ENCODE assay signal across 8 mouse cellular contexts in genomic region chr2:11604053-11604452, GRCm38 (mm10). TPM values are rescaled to one million over a fixed set of nuclear protein-coding genes. Genes with fewer than 3 reads are reported as not detected.
DNase-seq lines count a peak whose midpoint lies in the region; ATAC-seq and TF ChIP-seq lines count a peak whose summit lies in the region.

TSS of gene Rbm17 (minus strand) at chr2:11604153.

- DNase-seq in adrenal gland, adult 18-20 months (ENCODE audit: low spot score in 2 of 2): no peak
- DNase-seq in adrenal gland, adult (ENCODE audit: inconsistent age in 2 of 2, low spot score in 1 of 2): no peak
- DNase-seq in forebrain, postnatal 0 days: no peak
- no peak for DNase-seq in liver, embryonic 14.5 days (ENCODE audit: low read depth in 3 of 3, low spot score in 3 of 3)
- no peak for DNase-seq in cerebellum, postnatal 10 days
- no peak for DNase-seq in right cerebral cortex, postnatal 36 days (ENCODE audit: low spot score in 2 of 2)

- no peak for TF ChIP-seq CTCF in forebrain, postnatal 0 days (IDR thresholded peaks at IDR 0.05; ENCODE audit: low read depth)
- TF ChIP-seq CTCF in liver, embryonic 14.5 days (IDR thresholded peaks at IDR 0.05; ENCODE audit: low read depth): no peak

- no peaks in the 10 kb centered on the region for H3K9me3 ChIP-seq in forebrain, postnatal 0 days (ENCODE audit: low read length)
- no peaks in the 10 kb centered on the region for H3K9me3 ChIP-seq in hindbrain, embryonic 13.5 days
- no peaks in the 10 kb centered on the region for H3K9me3 ChIP-seq in liver, embryonic 14.5 days (ENCODE audit: control insufficient read depth, low read length)

- H3K9ac ChIP-seq in forebrain, postnatal 0 days: peak within 1 kb of the TSS; percentile 95
- peak within 1 kb of the TSS; percentile 93 for H3K9ac ChIP-seq in hindbrain, embryonic 13.5 days
- peak within 1 kb of the TSS; percentile 94 for H3K9ac ChIP-seq in liver, embryonic 14.5 days (replicated peaks)

- H3K27ac ChIP-seq in forebrain, postnatal 0 days (ENCODE audit: low read depth, low read length): peak within 1 kb of the TSS; percentile 77
- peak within 1 kb of the TSS; percentile 78 for H3K27ac ChIP-seq in hindbrain, embryonic 13.5 days
- H3K27ac ChIP-seq in liver, embryonic 14.5 days: no peak within 1 kb of the TSS

- peak within 1 kb of the TSS; percentile 69 for H3K4me2 ChIP-seq in forebrain, postnatal 0 days (ENCODE audit: low read depth)
- peak within 1 kb of the TSS; percentile 76 for H3K4me2 ChIP-seq in hindbrain, embryonic 13.5 days
- H3K4me2 ChIP-seq in liver, embryonic 14.5 days (ENCODE audit: low read depth): peak within 1 kb of the TSS; percentile 72

- WGBS in forebrain, postnatal 0 days: 88% methylated on average over 5 of the region's 5 CpGs
- 82% methylated on average over 5 of the region's 5 CpGs for WGBS in hindbrain, embryonic 13.5 days
- WGBS in liver, embryonic 14.5 days (ENCODE audit: insufficient replicate concordance): 59% methylated on average over 5 of the region's 5 CpGs

- no peak for ATAC-seq in activated CD4-positive, CD25-positive, alpha-beta regulatory T cell, adult 4 months
- no peak for ATAC-seq in forebrain, postnatal 0 days
- no peak for ATAC-seq in hindbrain, embryonic 13.5 days (ENCODE audit: low FRiP score)
- no peak for ATAC-seq in liver, embryonic 14.5 days (ENCODE audit: insufficient read depth)

- H3K4me1 ChIP-seq in forebrain, postnatal 0 days (ENCODE audit: insufficient read depth): peaks cover 7% of the 10 kb centered on the region; the same call in 1 of the 2 replicates
- peaks cover 17% of the 10 kb centered on the region for H3K4me1 ChIP-seq in hindbrain, embryonic 13.5 days (replicated peaks)
- peaks cover 5% of the 10 kb centered on the region in 2 experiments; a peak in 3 of 4 replicates for H3K4me1 ChIP-seq in liver, embryonic 14.5 days (replicated peaks; ENCODE audit: control insufficient read depth in 2 of 2, insufficient read depth in 2 of 2, low read length in 1 of 2)

- peak within 1 kb of the TSS; percentile 91 for H3K4me3 ChIP-seq in forebrain, postnatal 0 days (ENCODE audit: low read depth, low read length)
- peak within 1 kb of the TSS; percentile 96 for H3K4me3 ChIP-seq in hindbrain, embryonic 13.5 days
- peak within 1 kb of the TSS; percentile 93 to 95 for H3K4me3 ChIP-seq in liver, embryonic 14.5 days (ENCODE audit: insufficient read depth in 1 of 2, low read depth in 2 of 2, low read length in 2 of 2)

- TF ChIP-seq EP300 in liver, embryonic 14.5 days (IDR thresholded peaks at IDR 0.05; ENCODE audit: low read depth): no peak

- H3K27me3 ChIP-seq in forebrain, postnatal 0 days (ENCODE audit: insufficient read depth, low read length): no peaks in the 10 kb centered on the region
- no peaks in the 10 kb centered on the region for H3K27me3 ChIP-seq in hindbrain, embryonic 13.5 days
- no peaks in the 10 kb centered on the region for H3K27me3 ChIP-seq in liver, embryonic 14.5 days (ENCODE audit: control insufficient read depth, insufficient read depth, low read length)

- H3K36me3 ChIP-seq in forebrain, postnatal 0 days (ENCODE audit: insufficient read depth): peaks cover 13% of the 10 kb centered on the region
- peaks cover 19% of the 10 kb centered on the region for H3K36me3 ChIP-seq in hindbrain, embryonic 13.5 days
- H3K36me3 ChIP-seq in liver, embryonic 14.5 days (replicated peaks; ENCODE audit: control insufficient read depth, insufficient read depth, low read depth): peaks cover 8% of the 10 kb centered on the region

RNA-seq across cellular contexts. Expression of gene Rbm17, which starts in this region (rescaled TPM):
- 100 to 1,000 TPM; 105 to 113 TPM for total RNA-seq in adrenal gland, adult 18-20 months (2021)
- 10 to 100 TPM; 33.1 to 38.5 TPM for polyA plus RNA-seq in activated CD4-positive, CD25-positive, alpha-beta regulatory T cell, adult 4 months (2017; shearing (Covaris generic))
- 95.3 and 95.4 TPM in 2 replicates for total RNA-seq in forebrain, postnatal 0 days (2014; rRNA removed)
- polyA plus RNA-seq in forebrain, postnatal 0 days (2015; fragmentation: Nextera tagmentation; extraction: Ambion mirVana): 129 and 130 TPM in 2 replicates
- polyA plus RNA-seq in hindbrain, embryonic 13.5 days (2015; fragmentation: Nextera tagmentation; extraction: Ambion mirVana): 141 and 142 TPM in 2 replicates
- polyA plus RNA-seq in liver, embryonic 14.5 days (2012; rRNA removed): 28.3 and 63.0 TPM in 2 replicates
- polyA plus RNA-seq in liver, embryonic 14.5 days (2014; fragmentation: Nextera tagmentation; extraction: Ambion mirVana): 53.2 and 54.0 TPM in 2 replicates
